Mouse (Mus musculus) Patski (cell line): ENCODE measurements at regions not wholly inside any gene's neighbourhood (a gene's known extent, or its start where the extent isn't known, plus 50 kb on each side); places are given as distances from the start of the nearest gene placed in this dataset.

Source experiments
- ATAC-seq: fragments of 100-300 bp; one replicate; pipeline ENCODE4 v1.8.0; 2021
- CTCF ChIA-PET: fragments of 350-600 bp; sonication (Branson Sonifier 250); formaldehyde crosslinking; loops from one replicate; lab custom pipeline; 2022; ENCODE audit warnings: inconsistent platforms; lab: Charles Lee
- POLR2A ChIA-PET: fragments of 350-600 bp; sonication (Branson Sonifier 250); formaldehyde crosslinking; loops from one replicate; lab custom pipeline; 2022; ENCODE audit warnings: antibody characterized with exemption, inconsistent platforms; lab: Charles Lee
- DNase-seq: peaks from one replicate; pipeline ENCODE4 v3.0.0-alpha.2; 2011; ENCODE audit warnings: low read depth, low spot score
- H3K27me3 ChIP-seq: fragments of 371-371 bp; one replicate; pipeline ENCODE4 v1.5.1; 2021
- CTCF ChIP-seq: fragments of 100-300 bp; IDR thresholded peaks from one replicate; pipeline ENCODE4 v1.5.1; 2021
- in situ Hi-C: fragments of 300-500 bp; cut with MboI; formaldehyde crosslinking; loops from 3 replicates; pipeline ENCODE4 v1.11.1; 2018; ENCODE audit warnings: low pct_unique_long_range_greater_than_20kb, mixed read lengths

- POLR2A ChIA-PET, result no interaction called here
- in situ Hi-C loops, result no loop called here
- CTCF ChIA-PET, result no interaction called here
- ATAC-seq, result no peak
- no peak for TF ChIP-seq CTCF
- no peaks in the 10 kb centered on the region for H3K27me3 ChIP-seq
- no peak for DNase-seq
Observed at GRCm38 (mm10) chr4:153669070-153669469, 186.5 kb upstream of the Ajap1 start.

GRCm38 (mm10) chr4:153670216-153670615 is 187.6 kb upstream of the Ajap1 start:
- ATAC-seq, result no peak
- CTCF ChIA-PET, result no interaction called here
- DNase-seq, result no peak
- POLR2A ChIA-PET, result no interaction called here
- in situ Hi-C loops, result no loop called here
- H3K27me3 ChIP-seq, result no peaks in the 10 kb centered on the region
- no peak for TF ChIP-seq CTCF

- ChIA-PET CTCF (no interaction called here), POLR2A (no interaction called here)
- H3K27me3 ChIP-seq, result no peaks in the 10 kb centered on the region
- no peak for TF ChIP-seq CTCF
- DNase-seq, result no peak
- in situ Hi-C loops, result no loop called here
- no peak for ATAC-seq
Observed at GRCm38 (mm10) chr4:153675431-153675830, 192.8 kb upstream of the Ajap1 start.

GRCm38 (mm10) chr4:153679151-153679550 is 196.5 kb upstream of the Ajap1 start:
- DNase-seq (no peak), ATAC-seq (no peak)
- CTCF ChIA-PET, result no interaction called here
- in situ Hi-C loops, result no loop called here
- POLR2A ChIA-PET, result no interaction called here
- H3K27me3 ChIP-seq, result no peaks in the 10 kb centered on the region
- TF ChIP-seq CTCF, result no peak

- ChIA-PET POLR2A (no interaction called here), CTCF (no interaction called here)
- no peak for DNase-seq
- in situ Hi-C loops, result no loop called here
- no peak for TF ChIP-seq CTCF
- H3K27me3 ChIP-seq, result no peaks in the 10 kb centered on the region
- no peak for ATAC-seq
Observed at GRCm38 (mm10) chr4:153688441-153688840, 205.8 kb upstream of the Ajap1 start.

GRCm38 (mm10) chr4:153693881-153694280 is 211.3 kb upstream of the Ajap1 start:
- ATAC-seq, result no peak
- DNase-seq, result no peak
- ChIA-PET POLR2A (no interaction called here), CTCF (no interaction called here)
- H3K27me3 ChIP-seq, result no peaks in the 10 kb centered on the region
- TF ChIP-seq CTCF, result no peak
- in situ Hi-C loops, result no loop called here

- no peak for TF ChIP-seq CTCF
- CTCF ChIA-PET, result no interaction called here
- POLR2A ChIA-PET, result no interaction called here
- no peaks in the 10 kb centered on the region for H3K27me3 ChIP-seq
- ATAC-seq (no peak), DNase-seq (no peak)
- in situ Hi-C loops, result no loop called here
Observed at GRCm38 (mm10) chr4:153696426-153697040, 213.9 kb upstream of the Ajap1 start.

GRCm38 (mm10) chr4:153707218-153707617 is 224.6 kb upstream of the Ajap1 start:
- no peak for TF ChIP-seq CTCF
- POLR2A ChIA-PET, result no interaction called here
- no peaks in the 10 kb centered on the region for H3K27me3 ChIP-seq
- no peak for DNase-seq
- CTCF ChIA-PET, result no interaction called here
- in situ Hi-C loops, result no loop called here
- ATAC-seq, result no peak

- no peaks in the 10 kb centered on the region for H3K27me3 ChIP-seq
- CTCF ChIA-PET, result no interaction called here
- in situ Hi-C loops, result no loop called here
- no peak for TF ChIP-seq CTCF
- ATAC-seq, result no peak
- DNase-seq, result no peak
- POLR2A ChIA-PET, result no interaction called here
Observed at GRCm38 (mm10) chr4:153714995-153715645, 232.5 kb upstream of the Ajap1 start.

GRCm38 (mm10) chr4:153717273-153717672 is 234.7 kb upstream of the Ajap1 start:
- ATAC-seq, result no peak
- TF ChIP-seq CTCF, result no peak
- DNase-seq, result no peak
- H3K27me3 ChIP-seq, result no peaks in the 10 kb centered on the region
- in situ Hi-C loops, result no loop called here
- ChIA-PET CTCF (no interaction called here), POLR2A (no interaction called here)

- H3K27me3 ChIP-seq, result no peaks in the 10 kb centered on the region
- ATAC-seq, result no peak
- CTCF ChIA-PET, result no interaction called here
- DNase-seq, result no peak
- no peak for TF ChIP-seq CTCF
- POLR2A ChIA-PET, result no interaction called here
- in situ Hi-C loops, result no loop called here
Observed at GRCm38 (mm10) chr4:153724045-153724444, 233.0 kb upstream of the A430005L14Rik start.

GRCm38 (mm10) chr4:153727273-153727672 is 229.8 kb upstream of the A430005L14Rik start:
- DNase-seq, result no peak
- in situ Hi-C loops, result no loop called here
- ATAC-seq, result no peak

More at GRCm38 (mm10) chr4:153727273-153727672, 229.8 kb upstream of the A430005L14Rik start:
- ChIA-PET POLR2A (no interaction called here), CTCF (no interaction called here)
- TF ChIP-seq CTCF, result no peak
- H3K27me3 ChIP-seq, result no peaks in the 10 kb centered on the region
